Comparison of ENCODE assay signal across 8 mouse cellular contexts in genomic region chr2:167689501-167690218, GRCm38 (mm10). TPM values are rescaled to one million over a fixed set of nuclear protein-coding genes. Genes with fewer than 3 reads are reported as not detected.
A peak's percentile ranks its signal among the peaks of the same experiment; 100 is the strongest.
DNase-seq lines count a peak whose midpoint lies in the region; ATAC-seq and TF ChIP-seq lines count a peak whose summit lies in the region.

TSS of gene Tmem189 (minus strand) at chr2:167689822.

- H3K4me1 ChIP-seq in embryonic fibroblast, embryonic 13.5 days (ENCODE audit: control insufficient read depth, insufficient read depth, low read length) = no peaks in the 10 kb centered on the region; the same call in 1 of the 2 replicates
- peaks cover 61% of the 10 kb centered on the region for H3K4me1 ChIP-seq in heart, embryonic 10.5 days
- 0 out of 2 replicates have a peak, but pooled peaks cover 3% of the 10 kb centered on the region for H3K4me1 ChIP-seq in kidney, postnatal 0 days (replicated peaks; ENCODE audit: insufficient read depth, low read length)
- H3K4me1 ChIP-seq in liver, embryonic 11.5 days (replicated peaks; ENCODE audit: control insufficient read depth, insufficient read depth, low read length) = peaks cover 35% of the 10 kb centered on the region

- H3K9me3 ChIP-seq in heart, embryonic 10.5 days = no peaks in the 10 kb centered on the region
- no peaks in the 10 kb centered on the region for H3K9me3 ChIP-seq in kidney, postnatal 0 days (replicated peaks; ENCODE audit: low read length)
- no peaks in the 10 kb centered on the region for H3K9me3 ChIP-seq in liver, embryonic 11.5 days (ENCODE audit: control insufficient read depth, low read length)

- peak; percentile 0 for TF ChIP-seq CTCF in C2C12 (IDR thresholded peaks at IDR 0.05; ENCODE audit: control insufficient read depth, insufficient read depth, insufficient read length)
- no peak for TF ChIP-seq CTCF in embryonic fibroblast, embryonic 13.5 days (IDR thresholded peaks at IDR 0.05; ENCODE audit: borderline replicate concordance, insufficient read depth, low read length)
- TF ChIP-seq CTCF in kidney, postnatal 0 days (IDR thresholded peaks at IDR 0.05; ENCODE audit: low read depth) = no peak

- H3K4me3 ChIP-seq in C2C12 (ENCODE audit: insufficient read depth, poor library complexity, severe bottlenecking) = peak within 1 kb of the TSS; percentile 86
- peak within 1 kb of the TSS; percentile 77 for H3K4me3 ChIP-seq in embryonic fibroblast, embryonic 13.5 days (ENCODE audit: insufficient read depth, low read length)
- H3K4me3 ChIP-seq in heart, embryonic 10.5 days = peak within 1 kb of the TSS; percentile 84
- peak within 1 kb of the TSS; percentile 74 for H3K4me3 ChIP-seq in kidney, postnatal 0 days (replicated peaks; ENCODE audit: low read depth, low read length)
- H3K4me3 ChIP-seq in liver, embryonic 11.5 days (ENCODE audit: low read depth, low read length) = peak within 1 kb of the TSS; percentile 82

- DNase-seq in adrenal gland, postnatal 10 days = peak; percentile 64
- peak; percentile 88 for DNase-seq in heart, embryonic 10.5 days (ENCODE audit: low spot score)
- DNase-seq in kidney, postnatal 0 days (ENCODE audit: low spot score) = peak; percentile 74
- peak; percentile 78 for DNase-seq in liver, embryonic 11.5 days (ENCODE audit: low spot score)
- DNase-seq in splenic B cell, adult 2 months (ENCODE audit: low read depth, low spot score) = peak; percentile 78

- peaks cover 46% of the 10 kb centered on the region for H3K79me2 ChIP-seq in C2C12 (ENCODE audit: control insufficient read depth, insufficient read depth)

- peak within 1 kb of the TSS; percentile 88 for H3K4me2 ChIP-seq in kidney, postnatal 0 days (ENCODE audit: low read length)
- H3K4me2 ChIP-seq in liver, embryonic 11.5 days = peak within 1 kb of the TSS; percentile 96

- 1% methylated on average over 96 of the region's 99 CpGs for WGBS in heart, embryonic 10.5 days
- under 1% methylated on average over 86 of the region's 99 CpGs for WGBS in kidney, postnatal 0 days
- WGBS in liver, embryonic 11.5 days = under 1% methylated on average over 98 of the region's 99 CpGs

- peaks cover 30% of the 10 kb centered on the region for H3K79me3 ChIP-seq in C2C12 (ENCODE audit: low read depth)

- TF ChIP-seq POLR2A in embryonic fibroblast, embryonic 13.5 days (IDR thresholded peaks at IDR 0.05; ENCODE audit: low read depth, low read length) = peak; percentile 50

- peak within 1 kb of the TSS; percentile 90 for H3ac ChIP-seq in C2C12 (ENCODE audit: control insufficient read depth, insufficient read length, low read depth)

- H3K27me3 ChIP-seq in C2C12 (ENCODE audit: control insufficient read depth, insufficient read depth, insufficient read length) = no peaks in the 10 kb centered on the region
- H3K27me3 ChIP-seq in heart, embryonic 10.5 days (ENCODE audit: insufficient read depth, poor library complexity, severe bottlenecking) = peaks cover 60% of the 10 kb centered on the region
- H3K27me3 ChIP-seq in kidney, postnatal 0 days (ENCODE audit: insufficient read depth, low read length) = no peaks in the 10 kb centered on the region
- peaks cover 6% of the 10 kb centered on the region for H3K27me3 ChIP-seq in liver, embryonic 11.5 days (replicated peaks; ENCODE audit: control insufficient read depth, insufficient read depth, low read length)
- no peaks in the 10 kb centered on the region for H3K27me3 ChIP-seq in splenic B cell, adult 2 months (ENCODE audit: control insufficient read depth, insufficient read depth, low read length, poor library complexity, severe bottlenecking)

- H3K27ac ChIP-seq in embryonic fibroblast, embryonic 13.5 days (ENCODE audit: insufficient read depth, low read length) = peak within 1 kb of the TSS; percentile 92
- H3K27ac ChIP-seq in heart, embryonic 10.5 days = peak within 1 kb of the TSS; percentile 94
- H3K27ac ChIP-seq in kidney, postnatal 0 days = peak within 1 kb of the TSS; percentile 85
- H3K27ac ChIP-seq in liver, embryonic 11.5 days (ENCODE audit: low read depth, low read length) = peak within 1 kb of the TSS; percentile 65

- peak; percentile 22 for ATAC-seq in kidney, postnatal 0 days (replicated peaks; ENCODE audit: low FRiP score, low read depth)
- peak; percentile 15 for ATAC-seq in liver, embryonic 11.5 days (replicated peaks; ENCODE audit: low FRiP score)
- ATAC-seq in monocyte, adult 5-6 weeks (replicated peaks; ENCODE audit: insufficient number of reproducible peaks, low FRiP score, low TSS enrichment, poor library complexity, severe bottlenecking) = no peak

- H3K36me3 ChIP-seq in C2C12 (ENCODE audit: control insufficient read depth, insufficient read depth) = peaks cover 20% of the 10 kb centered on the region
- no peaks in the 10 kb centered on the region; the same call in 1 of the 2 replicates for H3K36me3 ChIP-seq in heart, embryonic 10.5 days
- no peaks in the 10 kb centered on the region for H3K36me3 ChIP-seq in kidney, postnatal 0 days (ENCODE audit: insufficient read depth, low read length)
- no peaks in the 10 kb centered on the region for H3K36me3 ChIP-seq in liver, embryonic 11.5 days (ENCODE audit: control insufficient read depth, insufficient read depth, low read length)
- H3K36me3 ChIP-seq in splenic B cell, adult 2 months (ENCODE audit: control insufficient read depth, insufficient read depth, low read length, poor library complexity, severe bottlenecking) = no peaks in the 10 kb centered on the region

- H3K9ac ChIP-seq in kidney, postnatal 0 days (ENCODE audit: low read depth, low read length) = peak within 1 kb of the TSS; percentile 86
- H3K9ac ChIP-seq in liver, embryonic 11.5 days (ENCODE audit: low read depth, low read length) = peak within 1 kb of the TSS; percentile 77

TF ChIP-seq in C2C12, 6 proteins besides CTCF, POLR2A, EP300 and RAD21:
- peak; percentile 75 for TF ChIP-seq CEBPB (IDR thresholded peaks at IDR 0.05; ENCODE audit: low read depth)
- peak; percentile 86 for TF ChIP-seq MAX (IDR thresholded peaks at IDR 0.05)
- TF ChIP-seq USF1 (IDR thresholded peaks at IDR 0.05; ENCODE audit: low read depth) = no peak
- peak; percentile 47 for TF ChIP-seq MYOD1 (IDR thresholded peaks at IDR 0.05; ENCODE audit: control insufficient read depth, insufficient read length, low read depth)

RNA-seq across cellular contexts. Expression of gene Tmem189, which starts in this region (rescaled TPM):
- 34.5 TPM for polyA plus RNA-seq in C2C12 (2012; fragmentation: generic; extraction: Trizol)
- 10 to 100 TPM; 31.2 to 33.5 TPM for total RNA-seq in adrenal gland, postnatal 10 days (2021)
- polyA plus RNA-seq in embryonic fibroblast, embryonic 13.5 days (2011; ENCODE audit: insufficient read length, low read depth, missing spikeins) = 31.3 and 37.9 TPM in 2 replicates
- polyA plus RNA-seq in heart, embryonic 10.5 days (2016; fragmentation: Nextera tagmentation; extraction: Ambion mirVana) = 47.7 and 53.8 TPM in 2 replicates
- polyA plus RNA-seq in kidney, postnatal 0 days (2015; fragmentation: Nextera tagmentation; extraction: Ambion mirVana) = 64.6 and 65.2 TPM in 2 replicates
- polyA plus RNA-seq in liver, embryonic 11.5 days (2014; fragmentation: Nextera tagmentation; extraction: Ambion mirVana) = 30.5 and 32.6 TPM in 2 replicates
- total RNA-seq in monocyte, adult 5-6 weeks (2017) = 55.2 to 64.6 TPM (median 57.9 TPM) in 3 replicates
